Mouse (Mus musculus) yolk sac, embryonic 10.5 days (tissue): ENCODE data around the gene Bpifa6.

Experiments
- DNase-seq: peaks from one replicate; pipeline ENCODE4 v3.0.0-alpha.2; 2017; ENCODE audit warnings: low spot score

Bpifa6 gene

DNA sequence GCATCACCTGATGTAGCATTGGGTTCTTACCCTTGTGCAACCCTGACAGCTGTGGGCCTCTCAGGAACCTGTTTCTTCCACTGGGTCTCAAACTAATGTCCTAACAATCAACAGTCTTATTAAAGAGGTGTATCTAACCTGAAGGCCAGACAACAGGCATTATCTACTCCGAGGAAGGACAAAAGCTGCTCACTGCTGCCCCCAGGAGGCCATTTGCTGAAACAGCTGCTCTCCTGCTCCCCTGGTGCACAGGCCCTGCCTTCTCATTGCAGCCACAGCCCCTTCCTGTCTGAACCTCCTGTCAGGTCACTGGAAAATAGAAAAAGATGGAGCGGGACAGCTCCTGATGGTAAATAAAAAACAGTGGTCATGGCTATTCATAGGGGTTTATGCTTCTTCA lies 64.2 kb downstream of the Bpifa6 start:
- no peak for DNase-seq

DNA sequence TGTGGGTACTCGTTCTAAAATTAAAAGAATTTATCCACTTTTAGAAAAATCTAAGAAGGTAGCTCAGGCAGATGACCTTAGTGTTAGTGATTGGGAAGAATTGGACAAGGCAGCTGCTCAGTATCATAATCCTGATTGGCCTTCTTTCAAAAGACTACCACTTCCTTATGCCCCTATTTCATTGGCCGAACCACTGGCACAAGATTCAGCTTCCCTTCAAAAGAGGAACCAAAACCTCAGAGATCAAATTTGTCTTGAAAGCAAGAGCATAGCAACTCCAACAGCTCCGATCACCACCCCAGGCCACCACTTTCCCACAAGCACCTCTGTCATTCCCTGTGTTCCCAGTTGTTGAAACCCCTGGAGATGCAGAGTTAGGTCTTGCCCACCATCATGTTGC lies 70.0 kb downstream of the Bpifa6 start:
- DNase-seq: no peak
